Mouse (Mus musculus) ES-E14 (cell line): ENCODE results near the gene Kdsr. TPM values are rescaled to one million over a fixed set of nuclear protein-coding genes. Genes with fewer than 3 reads are reported as not detected.

Source experiments
- DNase-seq: peaks from one replicate; pipeline ENCODE4 v3.0.0-alpha.2; 2013; ENCODE audit warnings: low read depth, low spot score
- H3K27ac ChIP-seq: 2 replicates; pipeline ENCODE4 v1.5.1; 2012; ENCODE audit warnings: low read depth, mild to moderate bottlenecking, low read length, moderate library complexity, mixed read lengths; ENCODE audit not compliant: poor library complexity, insufficient read depth, severe bottlenecking
- H3K36me3 ChIP-seq: 2 replicates; pipeline ENCODE4 v1.6.1; 2012; ENCODE audit warnings: mild to moderate bottlenecking, low read length, moderate library complexity, mixed read lengths; ENCODE audit not compliant: control insufficient read depth, poor library complexity, insufficient read depth, severe bottlenecking
- H3K4me1 ChIP-seq, 2 experiments: fragments of 150-350 bp in 1 of 2; sonication (generic) in 1 of 2; 2 replicates each; pipeline ENCODE4 v1.6.1; 2012; ENCODE audit warnings: low read length in 2 of 2, mild to moderate bottlenecking in 1 of 2, mixed read lengths in 1 of 2; ENCODE audit not compliant: control insufficient read depth in 2 of 2, insufficient read depth in 2 of 2, poor library complexity in 1 of 2
- H3K4me3 ChIP-seq, 2 experiments: fragments of 150-350 bp in 1 of 2; sonication (generic) in 1 of 2; 2 replicates each; pipeline ENCODE4 v1.5.1; 2012; ENCODE audit warnings: low read length in 2 of 2, low read depth in 1 of 2, mild to moderate bottlenecking in 1 of 2, mixed read lengths in 1 of 2; ENCODE audit not compliant: insufficient read depth in 1 of 2, poor library complexity in 1 of 2, severe bottlenecking in 1 of 2
- H3K9ac ChIP-seq: 2 replicates; pipeline ENCODE4 v1.6.1; 2012; ENCODE audit warnings: low read depth, mild to moderate bottlenecking, low read length, mixed read lengths; ENCODE audit not compliant: poor library complexity, insufficient read depth, severe bottlenecking
- H3K9me3 ChIP-seq: fragments of 150-350 bp; sonication (generic); 2 replicates; pipeline ENCODE4 v1.6.1; 2012; ENCODE audit warnings: low read depth, mild to moderate bottlenecking, low read length; ENCODE audit not compliant: control insufficient read depth, insufficient read depth
- CHD2 ChIP-seq: IDR thresholded peaks from 2 replicates; pipeline ENCODE4 v1.6.1; 2014; ENCODE audit warnings: mild to moderate bottlenecking, low read depth, low read length, inconsistent platforms
- HCFC1 ChIP-seq: IDR thresholded peaks from 2 replicates; pipeline ENCODE4 v1.6.1; 2012; ENCODE audit warnings: low read length, inconsistent platforms, borderline replicate concordance; ENCODE audit not compliant: insufficient read depth
- MAFK ChIP-seq: IDR thresholded peaks from 2 replicates; pipeline ENCODE4 v1.6.1; 2014; ENCODE audit warnings: mild to moderate bottlenecking, low read depth, low read length, inconsistent platforms; ENCODE audit not compliant: insufficient read depth
- ZC3H11A ChIP-seq: IDR thresholded peaks from 2 replicates; pipeline ENCODE4 v1.6.1; 2012; ENCODE audit warnings: low read depth, mild to moderate bottlenecking, inconsistent platforms, low read length, borderline replicate concordance
- ZNF384 ChIP-seq: IDR thresholded peaks from 2 replicates; pipeline ENCODE4 v1.6.1; 2012; ENCODE audit warnings: low read depth, low read length, inconsistent platforms
- in situ Hi-C, 2 experiments: fragments of 600-800 bp; cut with MboI; formaldehyde crosslinking; loops; one replicate each; pipeline ENCODE4 v1.15.1; 2025; ENCODE audit warnings: low sequenced_read_pairs in 2 of 2, inconsistent platforms in 1 of 2; ENCODE audit not compliant: unreplicated experiment in 2 of 2
- total RNA-seq: library from RNA; depleted of rRNA; stranded (reverse); fragments of 300-350 nt; gene quantifications from 2 replicates; pipeline ENCODE4 v1.2.3, GENCODE M21; 2012

Gene Kdsr
- total RNA-seq, 1 experiment = 29.9 TPM

DNA sequence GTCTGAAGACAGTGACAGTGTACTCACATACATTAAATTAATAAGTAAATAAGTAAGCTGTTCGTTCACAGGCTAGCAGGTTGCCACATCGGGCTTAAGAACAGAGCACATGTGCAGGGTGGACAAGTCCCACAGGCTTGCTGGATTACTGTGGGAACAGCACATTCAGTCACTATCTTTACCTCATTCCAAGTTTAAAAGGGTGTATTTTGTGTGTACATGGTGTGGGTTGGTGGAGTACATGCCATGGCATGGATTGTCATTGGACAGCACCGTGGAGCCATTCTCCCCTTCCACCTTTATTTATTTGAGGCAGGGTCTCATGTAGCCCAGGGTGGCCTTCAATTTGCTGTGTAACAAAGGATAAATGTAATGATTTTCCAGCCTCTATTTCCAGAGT is 43.4 kb downstream of the Kdsr start:
- Histone ChIP-seq H3K27ac (no peak overlapping the region), H3K36me3 (no peaks in the 10 kb centered on the region), H3K4me1 (peaks cover 0 to 6% of the 10 kb centered on the region in 2 experiments; a peak in 2 of 4 replicates), H3K9ac (no peak overlapping the region), H3K4me3 (no peak overlapping the region), H3K9me3 (no peaks in the 10 kb centered on the region)
- no peak for DNase-seq
- TF ChIP-seq ZC3H11A (no peak), ZNF384 (no peak), CHD2 (no peak)
- in situ Hi-C loops = no loop called here

- Histone ChIP-seq H3K27ac (no peak overlapping the region), H3K4me3 (no peak overlapping the region), H3K9ac (no peak overlapping the region), H3K36me3 (no peaks in the 10 kb centered on the region), H3K4me1 (peaks cover 0 to 6% of the 10 kb centered on the region in 2 experiments; a peak in 2 of 4 replicates), H3K9me3 (no peaks in the 10 kb centered on the region)
- in situ Hi-C loops = no loop called here
- no peak for DNase-seq
- TF ChIP-seq MAFK (no peak), HCFC1 (no peak), ZC3H11A (no peak), ZNF384 (no peak), CHD2 (no peak)
These were observed 44.1 kb downstream of the Kdsr start for GRCm38 (mm10) chr1:106715111-106716083.

DNA sequence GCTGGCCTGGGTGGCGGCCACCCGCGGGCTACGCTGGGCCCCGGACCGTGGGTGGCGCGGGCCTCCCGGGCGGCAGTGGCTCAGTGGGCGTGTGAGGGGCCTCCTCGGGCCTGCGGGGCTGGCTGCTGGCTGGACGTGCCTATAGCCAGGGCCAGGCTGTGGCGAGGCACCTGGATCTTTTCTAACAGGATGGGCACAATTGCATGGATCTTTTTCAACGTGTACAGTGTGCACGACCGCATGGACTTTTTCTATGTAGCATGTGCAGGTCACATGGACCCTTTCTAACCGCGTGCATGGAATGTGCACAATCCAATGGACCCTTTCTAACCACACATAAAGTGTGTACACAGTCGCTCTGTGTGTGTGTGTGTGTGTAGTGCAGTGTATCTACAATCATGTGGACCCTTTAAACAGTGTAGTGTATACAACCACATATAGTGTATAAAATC is 45.0 kb downstream of the Kdsr start:
- Histone ChIP-seq H3K36me3 (no peaks in the 10 kb centered on the region), H3K9ac (peak overlapping the region; percentile 73), H3K4me1 (peaks cover 0 to 6% of the 10 kb centered on the region in 2 experiments; a peak in 2 of 4 replicates), H3K9me3 (no peaks in the 10 kb centered on the region), H3K4me3 (peak overlapping the region; percentile 50 to 74; a peak in 3 of 4 replicates), H3K27ac (no peak overlapping the region)
- TF ChIP-seq HCFC1 (no peak), MAFK (no peak), ZC3H11A (no peak), ZNF384 (no peak), CHD2 (no peak)
- in situ Hi-C loops = no loop called here
- no peak for DNase-seq

DNA sequence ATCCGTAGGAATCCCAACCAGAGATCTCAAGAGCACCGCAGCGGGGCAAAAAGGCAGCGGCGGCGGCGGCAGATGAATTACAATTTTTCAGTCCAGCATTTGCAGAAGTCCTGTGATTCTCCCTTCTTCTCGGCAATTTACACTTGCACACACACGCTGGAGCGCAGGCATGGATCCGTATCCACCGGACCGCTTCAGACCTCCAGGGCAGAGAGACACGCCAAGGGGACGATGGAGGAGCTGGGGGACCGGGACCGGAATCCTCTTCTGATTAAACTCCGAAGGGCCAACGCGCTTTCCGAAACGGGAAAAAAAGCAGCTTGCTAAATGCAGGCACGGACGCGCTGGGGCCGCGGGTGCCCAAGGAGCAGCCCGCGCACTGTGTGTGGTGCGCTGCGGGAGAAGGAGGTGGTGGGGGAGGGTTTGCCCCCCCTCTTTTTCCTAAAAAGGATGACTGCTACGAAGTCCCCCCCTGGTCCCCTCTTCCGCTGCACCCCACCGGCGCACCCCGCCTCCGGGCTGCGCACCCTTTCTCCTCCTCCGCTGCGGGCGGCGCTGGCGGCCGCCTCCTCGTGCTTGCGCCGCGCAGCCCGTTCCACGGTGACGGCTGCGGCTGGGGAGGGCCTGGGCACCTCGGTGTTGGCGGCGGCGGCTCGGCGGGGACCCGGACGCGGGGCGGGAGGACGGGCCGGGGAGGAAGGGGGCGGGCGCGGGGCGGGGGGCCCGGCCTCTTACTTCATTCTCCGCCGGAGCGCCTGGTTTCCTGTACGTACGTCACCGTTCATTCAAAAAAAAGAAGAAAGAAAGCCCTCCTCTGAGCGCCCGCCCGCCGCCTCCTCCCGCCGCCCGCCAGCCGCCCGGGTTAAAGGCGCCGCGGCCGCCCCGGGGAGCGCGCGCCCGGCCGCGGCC is 45.7 kb downstream of the Kdsr start, which contains the start of gene Bcl2:
Bcl2 (minus strand) TSS at position 654 of the 909 bp plus-strand sequence.
- no peaks in the 10 kb centered on the region for H3K36me3 ChIP-seq
- peaks cover 0 to 6% of the 10 kb centered on the region in 2 experiments; a peak in 2 of 4 replicates for H3K4me1 ChIP-seq
- TF ChIP-seq MAFK = no peak
- no peak for TF ChIP-seq ZC3H11A
- TF ChIP-seq CHD2 = no peak
- no peak for TF ChIP-seq ZNF384
- TF ChIP-seq HCFC1 = no peak
- H3K9ac ChIP-seq = peak within 1 kb of the TSS; percentile 74
- DNase-seq = peak; percentile 27
- H3K9me3 ChIP-seq = no peaks in the 10 kb centered on the region
- in situ Hi-C loops = no loop called here
- peak within 1 kb of the TSS; percentile 71 to 74 for H3K4me3 ChIP-seq
- H3K27ac ChIP-seq = no peak within 1 kb of the TSS
